Mouse (Mus musculus) thymus, postnatal 25 days (tissue): ENCODE measurements at regions not wholly inside any gene's neighbourhood (a gene's known extent, or its start where the extent isn't known, plus 50 kb on each side); places are given as distances from the start of the nearest gene placed in this dataset.

ENCODE experiments used
- DNase-seq: peaks from one replicate; pipeline ENCODE4 v3.0.0; 2022

DNA sequence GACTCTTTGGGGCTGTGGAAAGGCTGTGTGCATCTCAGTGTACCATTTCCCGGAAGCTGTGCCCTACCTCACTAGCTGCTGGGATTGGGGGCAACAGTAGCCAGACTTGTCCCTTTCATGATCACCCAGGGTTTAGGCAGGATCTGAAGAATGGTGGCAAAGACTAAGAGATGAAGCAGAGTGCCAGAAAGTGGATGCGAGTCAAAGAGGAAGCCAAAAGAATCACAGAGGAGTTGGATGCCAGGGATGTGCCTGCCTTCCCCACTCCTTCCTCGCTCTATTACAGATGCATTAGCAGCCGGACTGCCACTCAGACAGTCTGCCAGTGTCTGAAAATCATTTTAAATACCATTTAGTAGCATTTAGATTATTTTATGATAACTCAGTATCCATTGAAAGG lies 271.5 kb upstream of the Slc24a2 start:
- DNase-seq, result no peak

DNA sequence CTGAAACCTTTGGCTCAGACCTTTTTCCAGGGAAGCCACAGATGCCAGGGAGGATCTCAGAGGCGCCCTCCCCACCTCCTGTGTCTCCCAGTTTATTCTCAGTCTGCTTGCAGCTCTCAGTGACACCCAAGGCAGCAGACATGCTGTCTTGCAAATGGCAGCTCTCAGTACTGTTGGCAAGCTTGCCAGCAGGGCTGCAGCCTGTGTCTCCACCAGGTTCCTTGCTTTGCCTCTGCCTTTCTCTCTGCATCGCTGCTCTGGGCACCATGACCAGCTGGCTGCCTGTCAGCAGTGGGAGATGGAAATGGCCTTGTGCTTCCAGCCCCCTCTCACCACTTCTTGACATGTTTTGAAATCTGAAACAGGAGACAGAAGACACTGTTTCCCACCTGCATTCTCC lies 270.2 kb upstream of the Slc24a2 start:
- DNase-seq, result no peak

GRCm38 (mm10) chr4:87487798-87488197 lies 257.5 kb upstream of the Slc24a2 start:
- DNase-seq, result no peak

GRCm38 (mm10) chr4:87475537-87475936 lies 245.3 kb upstream of the Slc24a2 start:
- no peak for DNase-seq

GRCm38 (mm10) chr4:87473331-87474039 lies 243.2 kb upstream of the Slc24a2 start:
- DNase-seq, result no peak

GRCm38 (mm10) chr4:87472787-87473186 lies 242.5 kb upstream of the Slc24a2 start:
- no peak for DNase-seq

GRCm38 (mm10) chr4:87471385-87471784 lies 241.1 kb upstream of the Slc24a2 start:
- DNase-seq, result no peak

DNA sequence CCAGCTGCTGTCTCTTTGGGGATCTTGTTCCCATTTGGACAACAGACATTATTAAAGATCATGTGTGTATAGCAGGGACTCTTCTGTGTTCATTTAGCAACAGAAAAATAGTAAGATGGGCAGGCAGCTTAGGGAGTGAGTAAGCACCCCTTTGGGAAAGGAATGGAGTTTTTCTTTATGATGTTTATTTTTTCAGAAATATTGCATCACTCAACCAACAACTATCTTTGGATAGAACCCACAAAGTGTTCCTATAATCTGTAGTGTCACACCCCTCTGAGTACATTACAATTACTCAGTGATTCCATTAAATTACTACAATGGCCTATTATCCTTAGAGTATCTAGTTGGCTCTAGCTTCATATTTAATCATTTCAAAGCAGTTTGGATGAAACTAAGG lies 237.3 kb upstream of the Slc24a2 start:
- no peak for DNase-seq

GRCm38 (mm10) chr4:87467018-87467417 lies 236.7 kb upstream of the Slc24a2 start:
- DNase-seq, result no peak

GRCm38 (mm10) chr4:87461181-87461912 lies 231.1 kb upstream of the Slc24a2 start:
- no peak for DNase-seq

DNA sequence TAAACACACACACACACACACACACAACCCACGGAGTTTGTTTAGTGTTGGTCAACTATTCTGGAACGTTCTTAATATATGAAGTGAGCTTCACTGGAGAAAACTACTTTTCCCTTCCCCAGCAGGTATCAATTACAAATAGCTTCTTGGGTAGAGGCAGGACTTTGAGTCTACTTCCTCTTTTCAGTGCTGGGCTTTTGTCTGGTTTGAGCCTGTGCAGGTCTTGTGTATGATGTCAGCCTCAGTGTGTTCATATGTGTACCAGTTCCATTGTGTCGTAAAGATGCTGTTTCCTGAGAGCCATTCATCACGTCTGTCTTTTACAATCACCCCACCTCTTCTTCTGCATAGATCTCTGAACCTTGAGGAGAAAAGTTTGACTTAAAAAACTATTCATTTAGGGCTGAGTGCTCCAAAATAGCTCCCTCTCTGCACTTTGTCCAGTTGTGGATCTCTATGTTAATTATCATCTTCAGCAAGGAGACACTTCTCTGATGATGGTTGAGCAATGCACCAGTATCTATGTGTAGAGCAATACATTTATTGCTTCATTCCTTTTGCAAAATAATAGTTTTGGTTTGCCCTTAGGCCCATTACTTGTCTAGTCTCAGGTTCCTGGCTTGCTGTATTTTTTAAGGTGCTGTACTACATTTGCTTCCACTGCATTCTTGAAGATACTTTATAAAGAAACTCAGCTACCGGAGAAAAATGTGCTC lies 225.7 kb upstream of the Slc24a2 start:
- no peak for DNase-seq

DNA sequence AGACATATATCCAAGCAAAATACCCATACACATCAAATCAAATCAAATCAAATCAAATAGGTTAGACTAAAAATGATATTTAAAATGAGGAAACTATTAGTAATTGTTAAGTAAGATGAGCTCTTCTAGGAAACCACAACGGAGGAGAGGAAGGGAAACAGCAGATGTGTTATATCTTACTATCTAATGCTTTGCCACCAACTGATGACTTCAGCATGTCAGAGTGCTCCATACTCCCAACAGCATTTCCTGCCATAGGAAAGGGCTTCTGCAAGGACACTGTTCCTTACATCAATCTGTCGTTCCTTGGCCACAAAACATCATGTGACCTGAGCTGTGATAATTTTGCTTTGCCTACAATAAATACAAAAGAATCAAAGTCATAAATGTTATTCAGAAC lies 221.8 kb upstream of the Slc24a2 start:
- no peak for DNase-seq

DNA sequence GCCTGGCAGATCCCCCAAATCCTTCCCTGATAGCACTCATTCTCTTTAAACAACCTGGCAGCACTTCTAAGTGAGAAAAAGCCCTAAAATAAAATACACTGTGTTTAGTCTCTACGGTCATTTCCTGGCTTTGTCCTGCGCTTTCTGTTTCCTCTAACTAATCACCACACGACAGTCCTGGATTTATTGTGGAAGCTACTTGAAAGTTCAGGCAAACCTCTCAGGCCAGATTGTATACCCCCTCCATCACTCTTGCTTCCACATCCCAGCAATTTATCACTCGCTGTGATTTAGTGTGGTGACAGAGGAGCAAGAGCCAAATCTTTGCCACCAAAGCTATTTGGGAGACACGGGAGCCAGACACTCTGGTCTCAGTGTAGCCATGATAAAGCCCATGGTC lies 221.0 kb upstream of the Slc24a2 start:
- no peak for DNase-seq

DNA sequence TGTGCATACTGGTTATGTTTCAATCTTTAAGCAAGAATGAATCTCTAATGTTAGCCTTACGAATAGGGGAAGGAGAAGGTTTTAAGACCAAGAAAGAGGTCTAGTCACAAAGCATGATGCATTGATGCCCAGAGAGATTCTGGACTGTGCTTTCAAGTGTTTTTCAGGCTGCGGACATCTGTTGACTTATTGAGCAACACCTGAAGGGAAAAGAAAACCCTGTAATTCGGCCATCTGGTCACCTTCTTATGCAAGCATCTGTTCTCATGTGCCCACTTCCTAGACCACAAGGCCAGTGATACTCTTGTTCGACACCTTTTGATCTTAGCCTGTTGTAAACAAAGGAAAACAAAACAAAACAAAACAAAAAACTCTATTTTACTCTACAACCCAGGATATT lies 218.1 kb upstream of the Slc24a2 start:
- no peak for DNase-seq

GRCm38 (mm10) chr4:87446856-87447255 lies 216.6 kb upstream of the Slc24a2 start:
- no peak for DNase-seq

DNA sequence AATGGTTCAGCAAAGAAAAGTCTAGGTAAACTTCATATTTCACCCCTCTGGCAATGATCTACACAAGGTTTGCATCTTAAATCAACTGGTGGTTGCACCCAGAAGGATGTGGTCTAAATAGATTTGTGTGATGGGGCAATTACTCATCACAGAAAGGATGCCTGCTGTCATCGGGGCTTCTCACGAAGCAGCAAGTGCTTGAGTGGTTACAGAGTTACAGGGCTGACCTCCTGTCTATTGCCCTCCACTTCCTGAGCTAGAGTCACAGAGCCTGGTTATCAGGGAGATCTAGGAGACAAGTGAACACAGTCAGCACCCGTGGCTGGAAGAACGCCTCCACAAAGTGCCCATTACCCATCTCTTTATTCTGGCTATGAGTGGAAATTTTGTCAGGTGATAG lies 203.9 kb upstream of the Slc24a2 start:
- DNase-seq, result no peak

GRCm38 (mm10) chr4:87428374-87428773 lies 198.1 kb upstream of the Slc24a2 start:
- no peak for DNase-seq

- DNase-seq, result no peak
Measured at GRCm38 (mm10) chr4:87424066-87424465, 193.8 kb upstream of the Slc24a2 start.

GRCm38 (mm10) chr4:87422588-87422987 lies 192.3 kb upstream of the Slc24a2 start:
- DNase-seq, result no peak

DNA sequence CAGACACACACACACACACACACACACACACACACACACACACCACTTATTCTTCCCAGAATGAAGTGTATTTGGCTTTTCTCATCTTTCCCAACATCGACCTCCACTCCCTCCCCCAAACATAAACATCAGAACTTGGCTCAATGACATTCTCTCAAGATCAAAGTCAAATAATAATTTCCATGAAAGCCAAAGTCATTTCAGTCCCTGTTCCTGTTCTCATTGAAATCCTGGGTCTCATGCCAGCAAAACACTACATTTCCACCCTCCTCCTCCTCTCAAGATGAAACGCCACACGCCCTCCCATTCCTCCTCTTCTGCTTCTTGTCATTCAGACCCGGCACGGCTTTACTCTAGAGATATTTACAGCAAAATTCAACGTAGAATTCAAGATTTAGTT lies 173.1 kb upstream of the Slc24a2 start:
- no peak for DNase-seq

DNA sequence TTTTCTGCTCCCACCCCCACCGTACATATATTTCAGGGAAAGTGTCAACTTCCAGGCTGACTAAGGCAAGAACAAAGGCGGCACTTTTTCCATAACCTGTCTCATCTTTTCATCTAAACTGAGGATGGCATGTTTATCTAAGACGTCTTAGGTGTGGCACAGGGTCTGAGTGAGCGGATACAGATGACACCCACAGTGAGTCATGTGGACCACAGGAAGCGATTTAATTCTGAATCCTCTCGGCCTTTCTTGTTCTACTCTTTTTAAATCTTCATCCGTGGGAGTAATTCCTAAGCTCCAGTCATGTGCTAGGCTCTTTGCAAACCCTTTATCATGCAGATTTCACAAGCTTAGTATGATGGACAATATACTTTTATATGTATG lies 171.9 kb upstream of the Slc24a2 start:
- DNase-seq, result no peak

- no peak for DNase-seq
Measured at GRCm38 (mm10) chr4:87401316-87402172, 171.3 kb upstream of the Slc24a2 start.

DNA sequence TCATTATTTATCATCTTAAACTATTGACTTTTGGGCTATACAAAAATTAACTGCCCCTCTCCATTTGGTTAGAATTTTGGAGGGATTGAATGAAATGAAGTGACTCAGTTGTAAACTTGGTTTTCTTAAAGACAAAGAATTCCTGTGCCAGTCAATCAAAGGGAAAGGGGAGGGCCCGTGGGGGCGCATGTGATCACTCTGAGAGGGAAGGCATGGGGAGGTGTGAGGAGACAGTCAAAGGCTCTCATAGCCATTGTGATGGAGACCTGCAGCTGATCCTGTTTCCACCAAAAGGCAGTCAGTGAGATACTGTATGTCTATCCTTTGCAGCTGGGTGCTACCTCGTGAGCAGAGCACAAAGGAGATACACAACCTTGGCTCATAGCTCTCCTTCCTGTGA lies 156.6 kb upstream of the Slc24a2 start:
- DNase-seq, result no peak
